Mouse (Mus musculus): Measurements from ENCODE around the gene Tmem163. TPM values are rescaled to one million over a fixed set of nuclear protein-coding genes. Genes with fewer than 3 reads are reported as not detected.

Tmem163 gene
- polyA plus RNA-seq, 2 experiments from 2014 or later, result not detected

DNA sequence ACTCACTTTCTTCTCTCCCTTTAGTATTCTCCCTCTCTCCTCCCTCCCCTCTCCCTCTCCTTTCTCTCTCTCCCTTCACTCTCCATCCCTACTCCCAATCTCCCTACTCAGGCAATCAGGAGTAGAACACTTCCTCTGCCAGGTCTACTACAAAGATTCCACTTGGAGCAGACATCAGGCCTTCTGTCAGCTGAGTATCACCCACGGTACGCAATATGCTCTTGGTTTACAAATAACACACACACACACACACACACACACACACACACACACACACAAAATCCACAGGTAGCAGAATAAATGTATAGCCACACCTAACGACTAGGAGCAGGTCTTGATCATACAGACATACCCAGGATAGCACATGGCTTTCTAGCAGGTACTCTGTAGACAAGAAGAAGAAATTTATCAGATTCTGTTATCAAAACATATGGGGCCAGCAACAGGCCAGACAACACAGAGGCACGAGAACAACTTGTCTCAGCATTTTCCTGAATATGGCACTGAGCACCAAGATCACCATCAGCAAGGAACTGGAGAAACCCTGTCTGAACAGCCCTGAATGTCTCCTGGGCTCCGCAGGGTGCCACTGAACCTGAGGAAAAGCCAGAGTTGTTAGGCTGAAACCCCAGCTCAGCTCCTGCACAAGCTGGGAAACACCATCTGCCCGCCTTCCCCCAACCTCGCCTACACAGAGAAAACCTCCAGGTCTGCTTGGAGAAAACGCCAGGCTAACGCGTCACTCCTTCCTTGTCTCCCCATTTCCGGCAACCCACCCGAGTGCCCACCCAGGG, 36.2 kb downstream of the Tmem163 start:
- no peak for ATAC-seq

DNA sequence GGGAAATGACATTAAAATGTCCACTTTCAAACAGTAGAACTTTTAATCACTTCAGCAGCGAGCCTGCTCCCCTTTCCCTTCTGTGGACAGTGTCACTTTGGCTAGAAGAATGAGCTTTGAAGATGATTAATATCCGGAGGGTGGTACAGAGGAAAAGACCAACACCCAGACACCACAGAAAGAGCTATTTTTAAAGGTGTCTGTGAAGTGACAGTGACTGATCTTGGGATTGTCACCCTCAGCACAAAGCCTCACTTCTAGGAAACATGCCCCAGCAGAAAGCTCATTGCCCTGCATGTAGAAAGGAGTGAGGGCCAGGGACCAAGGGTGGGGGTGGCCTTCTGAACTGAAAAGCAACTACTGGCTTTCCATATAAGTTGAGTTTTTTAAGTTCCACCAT, 41.4 kb downstream of the Tmem163 start:
- ATAC-seq, result peak; percentile 72

GRCm38 (mm10) chr1:127627151-127627550, 52.2 kb downstream of the Tmem163 start:
- no peak for ATAC-seq

GRCm38 (mm10) chr1:127625577-127626362, 53.6 kb downstream of the Tmem163 start:
- ATAC-seq, result peak; percentile 86

GRCm38 (mm10) chr1:127622349-127622748, 57.0 kb downstream of the Tmem163 start:
- ATAC-seq, result no peak

- ATAC-seq, result no peak
Observed at GRCm38 (mm10) chr1:127619036-127619435, 60.3 kb downstream of the Tmem163 start.

DNA sequence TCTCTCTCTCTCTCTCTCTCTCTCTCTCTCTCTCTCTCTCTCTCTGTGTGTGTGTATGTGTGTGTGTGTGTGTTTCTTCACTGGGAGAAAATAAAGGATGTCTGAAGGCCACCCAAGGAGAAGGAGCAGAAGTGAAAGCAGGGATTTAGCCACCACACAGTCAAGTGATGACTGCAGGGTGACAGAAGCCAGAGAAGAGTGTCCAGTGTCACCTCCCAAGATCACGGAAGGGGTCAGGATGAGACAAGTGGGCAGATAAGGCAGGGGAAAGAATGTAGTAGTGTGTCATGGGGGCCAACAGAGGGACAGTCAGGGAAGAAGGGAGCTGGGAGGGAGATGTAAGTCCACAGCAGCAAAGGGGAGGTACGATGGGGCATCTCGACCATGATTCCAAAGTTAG, 69.0 kb downstream of the Tmem163 start:
- no peak for ATAC-seq

- ATAC-seq, result no peak
Observed at GRCm38 (mm10) chr1:127609814-127610213, 69.5 kb downstream of the Tmem163 start.

GRCm38 (mm10) chr1:127608326-127608725, 71.0 kb downstream of the Tmem163 start:
- no peak for ATAC-seq

GRCm38 (mm10) chr1:127603697-127604631, 75.4 kb downstream of the Tmem163 start:
- ATAC-seq, result no peak

- ATAC-seq, result no peak
Observed at GRCm38 (mm10) chr1:127596143-127596542, 83.2 kb downstream of the Tmem163 start.

DNA sequence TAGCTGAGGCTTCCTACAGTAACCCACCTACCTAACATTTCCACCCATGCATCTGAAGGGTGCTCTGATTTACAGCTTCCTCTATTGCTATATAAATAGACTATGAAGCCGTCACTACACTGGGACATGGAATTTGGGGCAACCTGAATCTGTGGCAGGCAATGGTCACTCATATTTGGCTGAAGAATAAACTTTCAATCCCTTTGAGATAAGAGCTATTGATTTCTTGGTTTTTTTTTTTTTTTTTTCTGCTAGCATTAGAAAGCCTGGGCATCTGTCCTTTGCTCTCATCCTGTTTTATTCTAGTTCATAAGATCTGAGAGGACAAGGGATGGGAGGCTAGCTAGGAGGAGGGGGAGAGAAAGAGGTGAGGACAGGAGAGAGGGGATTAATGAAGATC, 83.6 kb downstream of the Tmem163 start:
- no peak for ATAC-seq

- no peak for ATAC-seq
Observed at GRCm38 (mm10) chr1:127589542-127589941, 89.8 kb downstream of the Tmem163 start.

DNA sequence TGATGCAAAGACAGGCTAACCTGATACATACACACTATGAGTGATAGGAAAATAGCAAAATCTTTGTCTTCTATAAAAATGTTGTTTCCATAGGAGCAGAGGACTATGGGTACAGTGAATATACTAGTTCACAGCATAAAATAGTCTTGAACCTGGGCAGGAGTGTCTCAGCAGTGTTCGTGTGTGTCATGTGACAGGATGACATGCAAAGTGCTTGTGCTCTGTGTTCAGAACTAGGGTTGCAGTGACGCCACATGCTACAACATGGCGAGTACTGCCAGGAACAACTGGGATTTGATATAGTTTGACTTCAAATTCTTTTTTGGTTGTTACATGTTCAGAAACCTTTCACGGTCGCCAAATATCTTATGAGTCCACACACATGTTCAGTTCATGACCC, 92.3 kb downstream of the Tmem163 start:
- ATAC-seq, result no peak

- ATAC-seq, result no peak
Observed at GRCm38 (mm10) chr1:127586156-127586555, 93.2 kb downstream of the Tmem163 start.

DNA sequence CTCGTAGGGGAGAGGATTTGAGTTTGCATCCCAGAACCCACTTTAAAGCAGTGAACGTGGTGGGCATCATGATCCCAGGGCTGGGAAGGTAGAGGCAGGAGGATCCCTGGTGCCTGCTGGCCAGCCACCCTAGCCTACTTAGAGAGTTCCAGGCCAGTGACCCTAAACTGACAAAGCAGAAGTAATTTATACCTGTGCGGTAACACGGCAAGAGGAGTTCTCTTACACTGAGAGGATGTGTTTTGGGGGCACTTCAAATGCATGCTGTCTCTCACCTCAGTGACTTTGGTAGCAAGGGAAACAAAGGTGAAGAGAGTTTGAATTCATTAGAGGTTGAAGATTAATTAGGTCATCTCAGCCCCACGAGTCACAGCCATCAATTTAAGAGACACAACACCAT, 101.4 kb downstream of the Tmem163 start:
- no peak for ATAC-seq

GRCm38 (mm10) chr1:127577083-127577482, 102.3 kb downstream of the Tmem163 start:
- no peak for ATAC-seq

- ATAC-seq, result no peak
Observed at GRCm38 (mm10) chr1:127576563-127576962, 102.8 kb downstream of the Tmem163 start.

DNA sequence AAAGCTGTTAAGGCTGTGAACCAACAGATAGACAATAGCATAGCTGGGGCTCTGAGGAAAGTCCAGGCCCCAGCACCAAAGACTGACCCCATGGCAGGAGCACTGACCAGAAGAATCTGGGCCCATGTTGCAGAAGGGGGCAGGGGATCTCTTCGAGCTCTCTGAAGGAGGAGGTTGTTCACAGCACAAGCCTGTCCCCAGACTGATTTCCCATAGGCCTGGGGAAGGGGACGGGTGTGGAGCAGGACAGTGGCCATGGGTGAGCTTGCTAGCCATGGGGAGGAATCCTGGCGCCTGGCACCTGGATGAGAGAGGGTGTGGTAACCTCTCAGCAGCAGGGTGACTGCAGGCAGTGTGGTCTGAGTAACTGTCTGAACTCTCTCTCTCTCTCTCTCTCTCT, 103.2 kb downstream of the Tmem163 start:
- ATAC-seq, result no peak

DNA sequence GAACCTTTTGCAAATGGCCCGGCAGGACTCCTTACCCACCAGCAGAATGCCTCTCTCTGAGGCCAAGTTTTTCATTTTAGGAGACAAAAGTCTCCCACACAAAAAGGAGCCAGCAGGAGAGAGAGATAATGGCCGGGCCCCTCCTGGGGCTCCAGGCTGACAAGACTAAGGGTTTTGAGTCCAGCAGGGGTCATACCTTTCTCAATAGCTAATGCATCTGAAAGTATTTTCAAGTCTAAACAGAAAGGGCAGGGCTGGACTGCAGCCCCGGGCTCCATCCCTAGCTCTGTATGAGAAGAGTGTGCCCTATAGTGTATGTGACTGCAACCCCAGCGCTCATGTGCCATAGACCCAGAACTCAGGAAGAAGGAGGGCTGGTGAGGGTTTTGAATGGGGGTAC, 103.7 kb downstream of the Tmem163 start:
- no peak for ATAC-seq

- no peak for ATAC-seq
Observed at GRCm38 (mm10) chr1:127573186-127573585, 106.2 kb downstream of the Tmem163 start.

- no peak for ATAC-seq
Observed at GRCm38 (mm10) chr1:127568641-127569040, 110.7 kb downstream of the Tmem163 start.

DNA sequence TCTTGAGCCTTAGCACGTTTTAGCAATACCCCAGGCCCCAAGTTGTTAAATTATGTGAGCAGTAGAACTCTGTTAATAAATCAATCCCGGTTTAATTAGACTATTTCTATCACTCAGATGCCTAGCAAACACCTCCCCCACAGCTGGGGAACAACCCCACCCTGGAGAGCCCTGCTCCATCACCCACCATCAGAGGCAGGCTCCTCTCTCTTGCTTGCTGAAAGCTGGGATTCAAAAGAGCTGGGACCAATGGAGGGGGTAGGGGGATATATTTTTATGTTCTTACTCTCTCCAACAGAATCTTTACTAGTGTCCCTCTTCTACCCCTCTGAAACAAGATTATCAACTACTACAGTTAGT, 122.9 kb downstream of the Tmem163 start:
- no peak for ATAC-seq

Measured in activated CD4-positive, CD25-positive, alpha-beta regulatory T cell, adult 4 months (primary cell).